Mouse (Mus musculus): ENCODE results near the gene Usf1.

DNA sequence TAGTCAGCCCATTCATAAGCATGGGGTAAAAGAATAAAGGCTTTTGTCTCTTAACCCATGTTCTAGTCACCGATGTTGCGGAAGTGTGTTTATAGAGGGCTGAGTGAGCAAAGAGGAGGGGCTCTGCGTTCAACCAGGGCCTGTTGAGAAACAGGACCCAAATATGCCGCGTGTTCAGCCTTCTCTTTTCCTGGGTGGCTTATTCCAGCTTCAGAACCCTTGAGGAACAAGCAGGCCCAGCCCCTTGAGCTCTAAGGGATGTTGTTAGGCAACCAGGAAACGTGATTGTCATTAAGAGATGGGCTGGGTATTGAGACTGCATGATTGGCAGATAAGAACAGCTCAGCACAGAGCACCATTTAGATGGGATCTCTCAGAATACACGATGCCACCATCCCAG, 45.2 kb upstream of the Usf1 start:
- TF ChIP-seq CTCF (IDR thresholded peaks at IDR 0.05; ENCODE audit: extremely low read depth, insufficient read length, insufficient replicate concordance, low read depth, low read length) (no peak), POLR2A (IDR thresholded peaks at IDR 0.05; ENCODE audit: low read depth, low read length) (no peak)

Measured in small intestine, adult 2 months (tissue).